Mouse (Mus musculus): ENCODE data around the gene Stk17b.

Gene Stk17b

GRCm38 (mm10) chr1:53784721-53785418 is at the start of gene Stk17b:
Stk17b (minus strand) TSS chr1:53785224.
- peak; percentile 90 for DNase-seq (ENCODE audit: low spot score)

- DNase-seq (ENCODE audit: low spot score), result no peak
Measured at GRCm38 (mm10) chr1:53830286-53830685, 45.3 kb upstream of the Stk17b start.

GRCm38 (mm10) chr1:53829089-53829488 is 44.1 kb upstream of the Stk17b start:
- no peak for DNase-seq (ENCODE audit: low spot score)

GRCm38 (mm10) chr1:53824446-53825337 is 39.7 kb upstream of the Stk17b start:
- DNase-seq (ENCODE audit: low spot score), result peak; percentile 43

GRCm38 (mm10) chr1:53823687-53824445 is 38.8 kb upstream of the Stk17b start:
- DNase-seq (ENCODE audit: low spot score), result peak; percentile 83

GRCm38 (mm10) chr1:53821983-53822382 is 37.0 kb upstream of the Stk17b start:
- DNase-seq (ENCODE audit: low spot score), result no peak

GRCm38 (mm10) chr1:53820041-53820632 is 35.1 kb upstream of the Stk17b start:
- DNase-seq (ENCODE audit: low spot score), result no peak

- no peak for DNase-seq (ENCODE audit: low spot score)
Measured at GRCm38 (mm10) chr1:53818072-53818862, 33.2 kb upstream of the Stk17b start.

GRCm38 (mm10) chr1:53816353-53816752 is 31.3 kb upstream of the Stk17b start:
- no peak for DNase-seq (ENCODE audit: low spot score)

- peak; percentile 35 for DNase-seq (ENCODE audit: low spot score)
Measured at GRCm38 (mm10) chr1:53814077-53814705, 29.2 kb upstream of the Stk17b start.

GRCm38 (mm10) chr1:53811919-53812318 is 26.9 kb upstream of the Stk17b start:
- DNase-seq (ENCODE audit: low spot score), result no peak

GRCm38 (mm10) chr1:53808229-53808628 is 23.2 kb upstream of the Stk17b start:
- DNase-seq (ENCODE audit: low spot score), result peak; percentile 52

- peak; percentile 65 for DNase-seq (ENCODE audit: low spot score)
Measured at GRCm38 (mm10) chr1:53797811-53798210, 12.8 kb upstream of the Stk17b start.

- DNase-seq (ENCODE audit: low spot score), result peak; percentile 70
Measured at GRCm38 (mm10) chr1:53797074-53797473, 12.1 kb upstream of the Stk17b start.

- peak; percentile 64 for DNase-seq (ENCODE audit: low spot score)
Measured at GRCm38 (mm10) chr1:53796271-53796670, 11.2 kb upstream of the Stk17b start.

- DNase-seq (ENCODE audit: low spot score), result no peak
Measured at GRCm38 (mm10) chr1:53795591-53795990, 10.6 kb upstream of the Stk17b start.

GRCm38 (mm10) chr1:53795081-53795480 is 10.1 kb upstream of the Stk17b start:
- no peak for DNase-seq (ENCODE audit: low spot score)

- no peak for DNase-seq (ENCODE audit: low spot score)
Measured at GRCm38 (mm10) chr1:53794279-53794678, 9.3 kb upstream of the Stk17b start.

- DNase-seq (ENCODE audit: low spot score), result peak; percentile 90
Measured at GRCm38 (mm10) chr1:53791343-53791742, 6.3 kb upstream of the Stk17b start.

- DNase-seq (ENCODE audit: low spot score), result peak; percentile 84
Measured at GRCm38 (mm10) chr1:53784291-53784720, 718 bp downstream of the Stk17b start.

GRCm38 (mm10) chr1:53782956-53783355 is 2.1 kb downstream of the Stk17b start:
- DNase-seq (ENCODE audit: low spot score), result no peak
